Mouse (Mus musculus): ENCODE data around the gene Car2. TPM values are rescaled to one million over a fixed set of nuclear protein-coding genes. Genes with fewer than 3 reads are reported as not detected.

The Car2 gene
- polyA plus RNA-seq (2016; fragmentation: Nextera tagmentation; extraction: Ambion mirVana), result 2,168 and 2,210 TPM in 2 replicates

GRCm38 (mm10) chr3:14886102-14887098, at the start of gene Car2:
Gene Car2, plus strand, starts transcription at chr3:14886273.
- no peaks in the 10 kb centered on the region for H3K9me3 ChIP-seq (replicated peaks)
- ATAC-seq, result peak; percentile 90
- H3K27me3 ChIP-seq (replicated peaks), result no peaks in the 10 kb centered on the region
- H3K36me3 ChIP-seq, result peaks cover 39% of the 10 kb centered on the region
- peak within 1 kb of the TSS; percentile 97 for H3K4me3 ChIP-seq
- H3K9ac ChIP-seq, result peak within 1 kb of the TSS; percentile 100
- H3K4me2 ChIP-seq, result peak within 1 kb of the TSS; percentile 81
- WGBS (ENCODE audit: insufficient replicate concordance), result under 1% methylated on average over 95 of the region's 95 CpGs
- H3K27ac ChIP-seq, result peak within 1 kb of the TSS; percentile 99
- peaks cover 39% of the 10 kb centered on the region for H3K4me1 ChIP-seq

- Histone ChIP-seq H3K4me3 (no peak overlapping the region), H3K4me2 (no peak overlapping the region), H3K4me1 (no peaks in the 10 kb centered on the region), H3K27me3 (replicated peaks) (no peaks in the 10 kb centered on the region), H3K9me3 (replicated peaks) (no peaks in the 10 kb centered on the region), H3K36me3 (no peaks in the 10 kb centered on the region), H3K27ac (no peak overlapping the region), H3K9ac (no peak overlapping the region)
- 77% methylated on average over 1 of the region's 1 CpGs for WGBS (ENCODE audit: insufficient replicate concordance)
- ATAC-seq, result no peak
Observed at GRCm38 (mm10) chr3:14838936-14839335, 47.1 kb upstream of the Car2 start.

- no peak overlapping the region for H3K4me3 ChIP-seq
- WGBS (ENCODE audit: insufficient replicate concordance), result 57% methylated on average over 3 of the region's 3 CpGs
- no peak for ATAC-seq
Observed at GRCm38 (mm10) chr3:14839466-14840118, 46.5 kb upstream of the Car2 start.

GRCm38 (mm10) chr3:14848587-14849254, 37.4 kb upstream of the Car2 start:
- Histone ChIP-seq H3K27ac (no peak overlapping the region), H3K9ac (no peak overlapping the region), H3K4me3 (no peak overlapping the region), H3K9me3 (replicated peaks) (no peaks in the 10 kb centered on the region), H3K4me1 (no peaks in the 10 kb centered on the region), H3K4me2 (no peak overlapping the region), H3K27me3 (replicated peaks) (no peaks in the 10 kb centered on the region), H3K36me3 (no peaks in the 10 kb centered on the region)
- no peak for ATAC-seq
- WGBS (ENCODE audit: insufficient replicate concordance), result 65% methylated on average over 2 of the region's 2 CpGs

More at GRCm38 (mm10) chr3:14839466-14840118, 46.5 kb upstream of the Car2 start:
- no peak overlapping the region for H3K4me2 ChIP-seq
- H3K9me3 ChIP-seq (replicated peaks), result no peaks in the 10 kb centered on the region
- no peaks in the 10 kb centered on the region for H3K4me1 ChIP-seq
- H3K36me3 ChIP-seq, result no peaks in the 10 kb centered on the region
- H3K27ac ChIP-seq, result no peak overlapping the region
- H3K9ac ChIP-seq, result no peak overlapping the region
- H3K27me3 ChIP-seq (replicated peaks), result no peaks in the 10 kb centered on the region

- no peaks in the 10 kb centered on the region for H3K27me3 ChIP-seq (replicated peaks)
- no peak overlapping the region for H3K4me2 ChIP-seq
- H3K36me3 ChIP-seq, result no peaks in the 10 kb centered on the region
- no peak for ATAC-seq
- H3K9me3 ChIP-seq (replicated peaks), result no peaks in the 10 kb centered on the region
- H3K4me1 ChIP-seq, result no peaks in the 10 kb centered on the region
- H3K9ac ChIP-seq, result no peak overlapping the region
- 69% methylated on average over 5 of the region's 5 CpGs for WGBS (ENCODE audit: insufficient replicate concordance)
- H3K27ac ChIP-seq, result no peak overlapping the region
- no peak overlapping the region for H3K4me3 ChIP-seq
Observed at GRCm38 (mm10) chr3:14853966-14854365, 32.1 kb upstream of the Car2 start.

- Histone ChIP-seq H3K9me3 (replicated peaks) (no peaks in the 10 kb centered on the region), H3K27me3 (replicated peaks) (no peaks in the 10 kb centered on the region), H3K27ac (no peak overlapping the region), H3K4me1 (no peaks in the 10 kb centered on the region), H3K9ac (no peak overlapping the region), H3K4me2 (no peak overlapping the region), H3K4me3 (no peak overlapping the region), H3K36me3 (no peaks in the 10 kb centered on the region)
- no peak for ATAC-seq
- WGBS (ENCODE audit: insufficient replicate concordance), result 63% methylated on average over 1 of the region's 1 CpGs
Observed at GRCm38 (mm10) chr3:14854446-14854845, 31.6 kb upstream of the Car2 start.

GRCm38 (mm10) chr3:14857874-14858273, 28.2 kb upstream of the Car2 start:
- no peak overlapping the region for H3K4me3 ChIP-seq
- WGBS (ENCODE audit: insufficient replicate concordance), result 54% methylated on average over 3 of the region's 3 CpGs
- no peak overlapping the region for H3K9ac ChIP-seq
- no peaks in the 10 kb centered on the region for H3K4me1 ChIP-seq
- peaks cover 13% of the 10 kb centered on the region for H3K27me3 ChIP-seq (replicated peaks)
- H3K36me3 ChIP-seq, result no peaks in the 10 kb centered on the region
- no peak overlapping the region for H3K4me2 ChIP-seq
- no peak for ATAC-seq
- H3K27ac ChIP-seq, result no peak overlapping the region
- H3K9me3 ChIP-seq (replicated peaks), result no peaks in the 10 kb centered on the region

GRCm38 (mm10) chr3:14860291-14860690, 25.8 kb upstream of the Car2 start:
- 54% methylated on average over 3 of the region's 3 CpGs for WGBS (ENCODE audit: insufficient replicate concordance)
- ATAC-seq, result no peak

GRCm38 (mm10) chr3:14861165-14861564, 24.9 kb upstream of the Car2 start:
- Histone ChIP-seq H3K27me3 (replicated peaks) (peaks cover 29% of the 10 kb centered on the region), H3K4me2 (no peak overlapping the region), H3K9me3 (replicated peaks) (no peaks in the 10 kb centered on the region), H3K4me3 (no peak overlapping the region), H3K36me3 (no peaks in the 10 kb centered on the region), H3K9ac (no peak overlapping the region), H3K27ac (no peak overlapping the region), H3K4me1 (0 out of 2 replicates have a peak, but pooled peaks cover 5% of the 10 kb centered on the region)
- ATAC-seq, result no peak
- 64% methylated on average over 1 of the region's 1 CpGs for WGBS (ENCODE audit: insufficient replicate concordance)

More at GRCm38 (mm10) chr3:14860291-14860690, 25.8 kb upstream of the Car2 start:
- no peaks in the 10 kb centered on the region for H3K36me3 ChIP-seq
- H3K27me3 ChIP-seq (replicated peaks), result peaks cover 29% of the 10 kb centered on the region
- 0 out of 2 replicates have a peak, but pooled peaks cover 5% of the 10 kb centered on the region for H3K4me1 ChIP-seq
- H3K9me3 ChIP-seq (replicated peaks), result no peaks in the 10 kb centered on the region
- H3K9ac ChIP-seq, result no peak overlapping the region
- H3K4me3 ChIP-seq, result no peak overlapping the region
- no peak overlapping the region for H3K4me2 ChIP-seq
- H3K27ac ChIP-seq, result no peak overlapping the region

- WGBS (ENCODE audit: insufficient replicate concordance), result 51% methylated on average over 4 of the region's 4 CpGs
- Histone ChIP-seq H3K27ac (no peak overlapping the region), H3K36me3 (no peaks in the 10 kb centered on the region), H3K4me3 (no peak overlapping the region), H3K4me2 (no peak overlapping the region), H3K9me3 (replicated peaks) (no peaks in the 10 kb centered on the region), H3K9ac (no peak overlapping the region), H3K27me3 (replicated peaks) (peaks cover 29% of the 10 kb centered on the region), H3K4me1 (0 out of 2 replicates have a peak, but pooled peaks cover 5% of the 10 kb centered on the region)
- no peak for ATAC-seq
Observed at GRCm38 (mm10) chr3:14861787-14862186, 24.3 kb upstream of the Car2 start.

GRCm38 (mm10) chr3:14862654-14863021, 23.4 kb upstream of the Car2 start:
- no peak overlapping the region for H3K9ac ChIP-seq
- H3K4me1 ChIP-seq, result 0 out of 2 replicates have a peak, but pooled peaks cover 5% of the 10 kb centered on the region
- H3K27ac ChIP-seq, result no peak overlapping the region
- H3K4me2 ChIP-seq, result peak overlapping the region; percentile 56
- H3K36me3 ChIP-seq, result no peaks in the 10 kb centered on the region
- 0 out of 2 replicates have a peak, but pooled peaks have one; percentile 40 for ATAC-seq
- no peaks in the 10 kb centered on the region for H3K9me3 ChIP-seq (replicated peaks)
- 4% methylated on average over 9 of the region's 9 CpGs for WGBS (ENCODE audit: insufficient replicate concordance)
- H3K4me3 ChIP-seq, result peak overlapping the region; percentile 35
- H3K27me3 ChIP-seq (replicated peaks), result peaks cover 29% of the 10 kb centered on the region
